Mouse (Mus musculus): ENCODE measurements around the gene Rbl2.

Gene Rbl2

GRCm38 (mm10) chr8:91135308-91136181, 65.7 kb downstream of the Rbl2 start:
- TF ChIP-seq CTCF (conservative IDR thresholded peaks at IDR 0.05; ENCODE audit: low read length) (no peak), NANOG (IDR thresholded peaks at IDR 0.05; ENCODE audit: borderline replicate concordance, low read length) (no peak), POU5F1 (IDR thresholded peaks at IDR 0.05; ENCODE audit: borderline replicate concordance, low read length) (no peak)
- peak overlapping the region; percentile 96 for H3K4me3 ChIP-seq (replicated peaks; ENCODE audit: low read length)
- no peaks in the 10 kb centered on the region for H3K27me3 ChIP-seq (ENCODE audit: insufficient read depth, low read length)
- H3K9me3 ChIP-seq (ENCODE audit: low read length), result no peaks in the 10 kb centered on the region
- H3K36me3 ChIP-seq (ENCODE audit: insufficient read depth, low read length), result peaks cover 10% of the 10 kb centered on the region
- peaks cover 48% of the 10 kb centered on the region for H3K4me1 ChIP-seq (replicated peaks; ENCODE audit: low read depth, low read length)

- Histone ChIP-seq H3K9me3 (ENCODE audit: low read length) (peaks cover 7% of the 10 kb centered on the region), H3K36me3 (ENCODE audit: insufficient read depth, low read length) (no peaks in the 10 kb centered on the region), H3K27me3 (ENCODE audit: insufficient read depth, low read length) (0 out of 2 replicates have a peak, but pooled peaks cover 4% of the 10 kb centered on the region), H3K4me1 (replicated peaks; ENCODE audit: low read depth, low read length) (peaks cover 12% of the 10 kb centered on the region), H3K4me3 (replicated peaks; ENCODE audit: low read length) (no peak overlapping the region)
- no peak for TF ChIP-seq CTCF (conservative IDR thresholded peaks at IDR 0.05; ENCODE audit: low read length)
- no peak for TF ChIP-seq POU5F1 (IDR thresholded peaks at IDR 0.05; ENCODE audit: borderline replicate concordance, low read length)
- TF ChIP-seq NANOG (IDR thresholded peaks at IDR 0.05; ENCODE audit: borderline replicate concordance, low read length), result no peak
Observed at GRCm38 (mm10) chr8:91140828-91141227, 71.0 kb downstream of the Rbl2 start.

- H3K36me3 ChIP-seq (ENCODE audit: insufficient read depth, low read length), result no peaks in the 10 kb centered on the region
- H3K4me3 ChIP-seq (replicated peaks; ENCODE audit: low read length), result no peak overlapping the region
- H3K9me3 ChIP-seq (ENCODE audit: low read length), result no peaks in the 10 kb centered on the region
- H3K4me1 ChIP-seq (replicated peaks; ENCODE audit: low read depth, low read length), result peaks cover 39% of the 10 kb centered on the region
- no peaks in the 10 kb centered on the region for H3K27me3 ChIP-seq (ENCODE audit: insufficient read depth, low read length)
- TF ChIP-seq POU5F1 (IDR thresholded peaks at IDR 0.05; ENCODE audit: borderline replicate concordance, low read length) (no peak), CTCF (conservative IDR thresholded peaks at IDR 0.05; ENCODE audit: low read length) (peak; percentile 100), NANOG (IDR thresholded peaks at IDR 0.05; ENCODE audit: borderline replicate concordance, low read length) (no peak)
Observed at GRCm38 (mm10) chr8:91147715-91148114, 77.9 kb downstream of the Rbl2 start.

GRCm38 (mm10) chr8:91148643-91149178, 78.9 kb downstream of the Rbl2 start:
- Histone ChIP-seq H3K36me3 (ENCODE audit: insufficient read depth, low read length) (no peaks in the 10 kb centered on the region), H3K9me3 (ENCODE audit: low read length) (no peaks in the 10 kb centered on the region), H3K4me1 (replicated peaks; ENCODE audit: low read depth, low read length) (peaks cover 39% of the 10 kb centered on the region), H3K4me3 (replicated peaks; ENCODE audit: low read length) (no peak overlapping the region), H3K27me3 (ENCODE audit: insufficient read depth, low read length) (no peaks in the 10 kb centered on the region)
- no peak for TF ChIP-seq CTCF (conservative IDR thresholded peaks at IDR 0.05; ENCODE audit: low read length)
- TF ChIP-seq POU5F1 (IDR thresholded peaks at IDR 0.05; ENCODE audit: borderline replicate concordance, low read length), result no peak
- no peak for TF ChIP-seq NANOG (IDR thresholded peaks at IDR 0.05; ENCODE audit: borderline replicate concordance, low read length)

- no peaks in the 10 kb centered on the region for H3K9me3 ChIP-seq (ENCODE audit: low read length)
- TF ChIP-seq POU5F1 (IDR thresholded peaks at IDR 0.05; ENCODE audit: borderline replicate concordance, low read length), result no peak
- no peak for TF ChIP-seq CTCF (conservative IDR thresholded peaks at IDR 0.05; ENCODE audit: low read length)
- no peak for TF ChIP-seq NANOG (IDR thresholded peaks at IDR 0.05; ENCODE audit: borderline replicate concordance, low read length)
- no peak overlapping the region for H3K4me3 ChIP-seq (replicated peaks; ENCODE audit: low read length)
- H3K4me1 ChIP-seq (replicated peaks; ENCODE audit: low read depth, low read length), result peaks cover 43% of the 10 kb centered on the region
- H3K27me3 ChIP-seq (ENCODE audit: insufficient read depth, low read length), result no peaks in the 10 kb centered on the region
- no peaks in the 10 kb centered on the region for H3K36me3 ChIP-seq (ENCODE audit: insufficient read depth, low read length)
Observed at GRCm38 (mm10) chr8:91149298-91149697, 79.4 kb downstream of the Rbl2 start.

GRCm38 (mm10) chr8:91151531-91151930, 81.7 kb downstream of the Rbl2 start:
- Histone ChIP-seq H3K9me3 (ENCODE audit: low read length) (no peaks in the 10 kb centered on the region), H3K36me3 (ENCODE audit: insufficient read depth, low read length) (no peaks in the 10 kb centered on the region), H3K27me3 (ENCODE audit: insufficient read depth, low read length) (no peaks in the 10 kb centered on the region), H3K4me3 (replicated peaks; ENCODE audit: low read length) (no peak overlapping the region), H3K4me1 (replicated peaks; ENCODE audit: low read depth, low read length) (peaks cover 51% of the 10 kb centered on the region)
- TF ChIP-seq CTCF (conservative IDR thresholded peaks at IDR 0.05; ENCODE audit: low read length) (no peak), POU5F1 (IDR thresholded peaks at IDR 0.05; ENCODE audit: borderline replicate concordance, low read length) (no peak), NANOG (IDR thresholded peaks at IDR 0.05; ENCODE audit: borderline replicate concordance, low read length) (no peak)

- Histone ChIP-seq H3K27me3 (ENCODE audit: insufficient read depth, low read length) (no peaks in the 10 kb centered on the region), H3K36me3 (ENCODE audit: insufficient read depth, low read length) (no peaks in the 10 kb centered on the region), H3K4me1 (replicated peaks; ENCODE audit: low read depth, low read length) (peaks cover 37% of the 10 kb centered on the region), H3K9me3 (ENCODE audit: low read length) (no peaks in the 10 kb centered on the region), H3K4me3 (replicated peaks; ENCODE audit: low read length) (no peak overlapping the region)
- TF ChIP-seq CTCF (conservative IDR thresholded peaks at IDR 0.05; ENCODE audit: low read length) (peak; percentile 53), POU5F1 (IDR thresholded peaks at IDR 0.05; ENCODE audit: borderline replicate concordance, low read length) (no peak), NANOG (IDR thresholded peaks at IDR 0.05; ENCODE audit: borderline replicate concordance, low read length) (no peak)
Observed at GRCm38 (mm10) chr8:91153831-91154230, 84.0 kb downstream of the Rbl2 start.

- H3K27me3 ChIP-seq (ENCODE audit: insufficient read depth, low read length), result no peaks in the 10 kb centered on the region
- H3K36me3 ChIP-seq (ENCODE audit: insufficient read depth, low read length), result no peaks in the 10 kb centered on the region
- TF ChIP-seq CTCF (conservative IDR thresholded peaks at IDR 0.05; ENCODE audit: low read length) (peak; percentile 34; the same call in 1 of the 2 replicates), NANOG (IDR thresholded peaks at IDR 0.05; ENCODE audit: borderline replicate concordance, low read length) (no peak)
- no peak overlapping the region for H3K4me3 ChIP-seq (replicated peaks; ENCODE audit: low read length)
- H3K4me1 ChIP-seq (replicated peaks; ENCODE audit: low read depth, low read length), result peaks cover 32% of the 10 kb centered on the region
- no peaks in the 10 kb centered on the region for H3K9me3 ChIP-seq (ENCODE audit: low read length)
Observed at GRCm38 (mm10) chr8:91154564-91154963, 84.7 kb downstream of the Rbl2 start.

Measured in E14TG2a.4 (cell line).